27 mouse cellular contexts compared by ENCODE assay signal in the genomic region with DNA sequence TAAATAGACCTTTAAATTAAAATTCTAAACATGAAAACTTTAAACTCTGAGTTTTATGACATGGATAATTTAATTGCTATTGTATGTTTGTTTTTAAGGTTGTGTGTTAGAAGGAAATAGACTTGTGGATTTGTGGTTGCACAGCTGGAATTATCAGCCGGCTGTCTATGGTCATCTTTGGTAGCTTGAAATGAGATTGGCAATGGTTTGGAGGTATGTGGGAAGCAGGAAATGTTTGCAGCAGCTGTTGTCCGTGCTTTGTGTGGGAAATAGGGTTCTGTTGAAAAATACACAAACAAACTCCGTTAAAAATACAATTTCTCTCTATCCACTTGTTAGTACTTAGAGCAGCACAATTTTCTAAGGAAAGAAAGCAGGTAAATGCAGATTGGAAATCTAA.
A peak's percentile ranks its signal among the peaks of the same experiment; 100 is the strongest.
DNase-seq lines count a peak whose midpoint lies in the region; ATAC-seq and TF ChIP-seq lines count a peak whose summit lies in the region.
"Had no signal": no experiment of that assay in that cellular context is flagged by ENCODE, and none has a peak within 500 bp of the region (broad histone marks: within the 10 kb centered on the region; RNA-seq: fewer than 3 reads in every experiment).

No protein-coding gene starts in this region.

- no peak for ATAC-seq in embryonic facial prominence, embryonic 14.5 days (ENCODE audit: low read depth)
- ATAC-seq: forebrain, embryonic 13.5 days; forebrain, embryonic 16.5 days; intestine, postnatal 0 days; Patski had no signal

- no peak for TF ChIP-seq EP300 in heart, adult 2 months (IDR thresholded peaks at IDR 0.05; ENCODE audit: insufficient read depth, low read depth, low read length)

- H3K4me1 ChIP-seq in embryonic facial prominence, embryonic 14.5 days (ENCODE audit: control insufficient read depth, insufficient read depth, low read length), result no peaks in the 10 kb centered on the region
- no peaks in the 10 kb centered on the region for H3K4me1 ChIP-seq in embryonic facial prominence, embryonic 10.5 days
- peaks cover 4% of the 10 kb centered on the region for H3K4me1 ChIP-seq in heart, adult 2 months (ENCODE audit: control insufficient read depth, insufficient read depth, low read length)
- H3K4me1 ChIP-seq: embryonic facial prominence, embryonic 13.5 days; forebrain, embryonic 10.5 days; forebrain, embryonic 13.5 days; heart, embryonic 13.5 days; hindbrain, embryonic 12.5 days; hindbrain, embryonic 15.5 days had no signal

- DNase-seq in embryonic facial prominence, embryonic 14.5 days (ENCODE audit: low spot score), result peak; percentile 11
- no peak for DNase-seq in embryonic facial prominence, embryonic 10.5 days (ENCODE audit: low spot score)
- no peak for DNase-seq in heart, adult 2 months
- no peak for DNase-seq in heart, adult 11 months
- DNase-seq in heart, postnatal 4 days, result peak; percentile 7
- DNase-seq in heart, postnatal 36 days, result no peak
- DNase-seq in skeletal muscle tissue, adult 2 months (ENCODE audit: low read depth, low spot score), result peak; percentile 23
- DNase-seq in frontal cortex, adult 2 months (ENCODE audit: extremely low spot score in 1 of 2, low spot score in 1 of 2), result no peak
- DNase-seq: adrenal gland, postnatal 14 days; cerebellum, adult 11 months; cerebellum, adult 2 months; cerebellum, adult 9-11 months; cerebellum, postnatal 25 days; gastrocnemius, postnatal 10 days; gastrocnemius, postnatal 36 days; kidney, adult 2 months had no signal

- no peak overlapping the region for H3K4me2 ChIP-seq in embryonic facial prominence, embryonic 14.5 days (ENCODE audit: low read depth, low read length)
- H3K4me2 ChIP-seq: embryonic facial prominence, embryonic 13.5 days; forebrain, embryonic 13.5 days; heart, embryonic 13.5 days; hindbrain, embryonic 12.5 days; hindbrain, embryonic 15.5 days had no signal

- 56% methylated on average over 3 of the region's 3 CpGs for WGBS in embryonic facial prominence, embryonic 14.5 days
- 81% methylated on average over 3 of the region's 3 CpGs for WGBS in embryonic facial prominence, embryonic 10.5 days
- WGBS in heart, adult 2 months, result 32% methylated on average over 3 of the region's 3 CpGs

- H3K27ac ChIP-seq in embryonic facial prominence, embryonic 14.5 days (replicated peaks; ENCODE audit: low read depth, low read length), result no peak overlapping the region
- no peak overlapping the region for H3K27ac ChIP-seq in embryonic facial prominence, embryonic 10.5 days (replicated peaks)
- peak overlapping the region; percentile 58 for H3K27ac ChIP-seq in heart, adult 2 months
- H3K27ac ChIP-seq: embryonic facial prominence, embryonic 13.5 days; forebrain, embryonic 10.5 days; forebrain, embryonic 13.5 days; heart, embryonic 13.5 days; hindbrain, embryonic 12.5 days; hindbrain, embryonic 15.5 days had no signal

- no peaks in the 10 kb centered on the region for H3K79me2 ChIP-seq in heart, adult 2 months (replicated peaks; ENCODE audit: control insufficient read depth, insufficient read depth, low read length)

- no peaks in the 10 kb centered on the region for H3K36me3 ChIP-seq in embryonic facial prominence, embryonic 14.5 days (ENCODE audit: control insufficient read depth, insufficient read depth, low read length)
- H3K36me3 ChIP-seq in embryonic facial prominence, embryonic 10.5 days (replicated peaks), result no peaks in the 10 kb centered on the region
- H3K36me3 ChIP-seq in heart, adult 2 months (ENCODE audit: control insufficient read depth, insufficient read depth, low read length), result no peaks in the 10 kb centered on the region; the same call in 1 of the 2 replicates
- H3K36me3 ChIP-seq: embryonic facial prominence, embryonic 13.5 days; forebrain, embryonic 10.5 days; G1E; hindbrain, embryonic 12.5 days; hindbrain, embryonic 15.5 days had no signal

- no peak overlapping the region for H3K9ac ChIP-seq in embryonic facial prominence, embryonic 14.5 days (ENCODE audit: low read depth, low read length)
- H3K9ac ChIP-seq in heart, adult 2 months (ENCODE audit: low read depth, low read length), result no peak overlapping the region
- H3K9ac ChIP-seq: embryonic facial prominence, embryonic 13.5 days; forebrain, embryonic 13.5 days; heart, embryonic 13.5 days; hindbrain, embryonic 12.5 days; hindbrain, embryonic 15.5 days had no signal

- TF ChIP-seq CTCF in heart, adult 2 months (IDR thresholded peaks at IDR 0.05), result no peak

- TF ChIP-seq POLR2A in heart, adult 2 months (IDR thresholded peaks at IDR 0.05; ENCODE audit: insufficient read depth, low read depth, low read length), result no peak

- H3K4me3 ChIP-seq in embryonic facial prominence, embryonic 14.5 days (ENCODE audit: low read depth, low read length), result no peak overlapping the region
- H3K4me3 ChIP-seq in embryonic facial prominence, embryonic 10.5 days, result no peak overlapping the region
- no peak overlapping the region for H3K4me3 ChIP-seq in heart, adult 2 months
- H3K4me3 ChIP-seq: embryonic facial prominence, embryonic 13.5 days; forebrain, embryonic 10.5 days; forebrain, embryonic 13.5 days; heart, embryonic 13.5 days; hindbrain, embryonic 12.5 days; hindbrain, embryonic 15.5 days had no signal

- intact Hi-C loops in heart, adult 2 months (cut with DNase I), result loop anchor here (5.0 kb wide), 1 partner anchor 98 kb away; no protein-coding TSS in a partner anchor
- intact Hi-C loops in heart, postnatal 36 days (cut with DNase I), result no loop called here

- H3K27me3 ChIP-seq in embryonic facial prominence, embryonic 14.5 days (replicated peaks; ENCODE audit: control insufficient read depth, insufficient read depth, low read length), result no peaks in the 10 kb centered on the region
- no peaks in the 10 kb centered on the region for H3K27me3 ChIP-seq in embryonic facial prominence, embryonic 10.5 days (replicated peaks; ENCODE audit: low read depth, poor library complexity, severe bottlenecking)
- H3K27me3 ChIP-seq in heart, adult 2 months (ENCODE audit: control insufficient read depth, insufficient read depth, low read length), result no peaks in the 10 kb centered on the region
- H3K27me3 ChIP-seq: CH12.LX; embryonic facial prominence, embryonic 13.5 days; forebrain, embryonic 13.5 days; heart, embryonic 13.5 days; hindbrain, embryonic 12.5 days; hindbrain, embryonic 15.5 days; Patski had no signal

- H3K9me3 ChIP-seq in embryonic facial prominence, embryonic 14.5 days (ENCODE audit: control insufficient read depth, low read length), result no peaks in the 10 kb centered on the region
- H3K9me3 ChIP-seq in embryonic facial prominence, embryonic 10.5 days, result no peaks in the 10 kb centered on the region
- H3K9me3 ChIP-seq: embryonic facial prominence, embryonic 13.5 days; forebrain, embryonic 10.5 days; forebrain, embryonic 13.5 days; G1E; heart, embryonic 13.5 days; hindbrain, embryonic 12.5 days; hindbrain, embryonic 15.5 days had no signal

Comparison
In these comparisons a context has a peak if more than half of its experiments do, and no peak if none do; other contexts are left out.
1. DNase-seq: peak in embryonic facial prominence, embryonic 14.5 days (single experiment), heart, postnatal 4 days (single experiment) and skeletal muscle tissue, adult 2 months (single experiment); none in embryonic facial prominence, embryonic 10.5 days (single experiment), heart, adult 2 months (0 of 2), heart, adult 11 months (single experiment), heart, postnatal 36 days (0 of 2) and frontal cortex, adult 2 months (0 of 2).